Mouse (Mus musculus) embryonic facial prominence, embryonic 15.5 days (tissue): ENCODE results near the gene Hirip3. TPM values are rescaled to one million over a fixed set of nuclear protein-coding genes. Genes with fewer than 3 reads are reported as not detected.

Source experiments
- ATAC-seq: fragments of 200-750 bp; cut with Nextera tagmentation; 2 replicates; pipeline ENCODE4 v1.8.0; 2017; ENCODE audit warnings: low read depth, moderate TSS enrichment; ENCODE audit not compliant: insufficient number of reproducible peaks, low FRiP score, low TSS enrichment
- H3K27ac ChIP-seq: fragments of 300-500 bp; sonication (generic); replicated peaks from 2 replicates; pipeline ENCODE4 v1.5.1; 2015; ENCODE audit warnings: mild to moderate bottlenecking, inconsistent platforms
- H3K27me3 ChIP-seq: fragments of 300-500 bp; sonication (generic); 2 replicates; pipeline ENCODE4 v1.6.1; 2015; ENCODE audit warnings: inconsistent platforms
- H3K36me3 ChIP-seq: fragments of 300-500 bp; sonication (generic); 2 replicates; pipeline ENCODE4 v1.6.1; 2015; ENCODE audit warnings: mild to moderate bottlenecking, inconsistent platforms
- H3K4me1 ChIP-seq: fragments of 300-500 bp; sonication (generic); 2 replicates; pipeline ENCODE4 v1.6.1; 2015; ENCODE audit warnings: inconsistent platforms
- H3K4me2 ChIP-seq: fragments of 300-500 bp; sonication (generic); replicated peaks from 2 replicates; pipeline ENCODE4 v1.6.1; 2015; ENCODE audit warnings: mild to moderate bottlenecking, inconsistent platforms
- H3K4me3 ChIP-seq: fragments of 300-500 bp; sonication (generic); replicated peaks from 2 replicates; pipeline ENCODE4 v1.5.1; 2015; ENCODE audit warnings: mild to moderate bottlenecking, inconsistent platforms
- H3K9ac ChIP-seq: fragments of 300-500 bp; sonication (generic); 2 replicates; pipeline ENCODE4 v1.6.1; 2015; ENCODE audit warnings: inconsistent platforms
- H3K9me3 ChIP-seq: fragments of 300-500 bp; sonication (generic); replicated peaks from 2 replicates; pipeline ENCODE4 v1.6.1; 2016; ENCODE audit warnings: inconsistent platforms
- WGBS: fragments of 180-500 bp; shearing (Covaris S2); methylation state at CpG from one replicate; pipeline ENCODE4 v1.1.7; 2015; 5-methylcytosine and 5-hydroxymethylcytosine counted together
- polyA plus RNA-seq: library from polyadenylated mRNA; unstranded; fragments of >200 nt; fragmentation: Nextera tagmentation; extraction: Ambion mirVana; gene quantifications from 2 replicates; pipeline ENCODE4 v1.2.1, GENCODE M21; 2015

The Hirip3 gene
- polyA plus RNA-seq: 26.8 and 33.3 TPM in 2 replicates

GRCm38 (mm10) chr7:126861429-126862130 is at the start of gene Hirip3:
Hirip3 (plus strand) TSS chr7:126861972.
- Histone ChIP-seq H3K27me3 (no peaks in the 10 kb centered on the region), H3K4me3 (peak within 1 kb of the TSS; percentile 76), H3K36me3 (peaks cover 57% of the 10 kb centered on the region), H3K4me2 (peak within 1 kb of the TSS; percentile 89), H3K9me3 (no peaks in the 10 kb centered on the region), H3K27ac (peak within 1 kb of the TSS; percentile 85), H3K4me1 (peaks cover 34% of the 10 kb centered on the region), H3K9ac (peak within 1 kb of the TSS; percentile 62)
- ATAC-seq: peak; percentile 91
- 1% methylated on average over 42 of the region's 42 CpGs for whole genome bisulfite sequencing

- H3K27ac ChIP-seq: no peak overlapping the region
- H3K27me3 ChIP-seq: no peaks in the 10 kb centered on the region
- no peak overlapping the region for H3K9ac ChIP-seq
- no peak for ATAC-seq
- WGBS: 71% methylated on average over 8 of the region's 8 CpGs
- H3K4me3 ChIP-seq: no peak overlapping the region
- H3K4me1 ChIP-seq: no peaks in the 10 kb centered on the region
- no peaks in the 10 kb centered on the region for H3K36me3 ChIP-seq
- no peak overlapping the region for H3K4me2 ChIP-seq
- H3K9me3 ChIP-seq: no peaks in the 10 kb centered on the region
These were observed 46.0 kb upstream of the Hirip3 start for GRCm38 (mm10) chr7:126815726-126816222.

GRCm38 (mm10) chr7:126816494-126816893 is 45.3 kb upstream of the Hirip3 start:
- Histone ChIP-seq H3K27ac (no peak overlapping the region), H3K36me3 (no peaks in the 10 kb centered on the region), H3K27me3 (no peaks in the 10 kb centered on the region), H3K9me3 (no peaks in the 10 kb centered on the region), H3K4me1 (no peaks in the 10 kb centered on the region), H3K4me3 (no peak overlapping the region), H3K4me2 (no peak overlapping the region), H3K9ac (no peak overlapping the region)
- no peak for ATAC-seq
- 81% methylated on average over 8 of the region's 8 CpGs for WGBS

GRCm38 (mm10) chr7:126817595-126817994 is 44.2 kb upstream of the Hirip3 start:
- no peak overlapping the region for H3K4me3 ChIP-seq
- 83% methylated on average over 7 of the region's 7 CpGs for WGBS
- no peaks in the 10 kb centered on the region for H3K36me3 ChIP-seq
- no peaks in the 10 kb centered on the region for H3K9me3 ChIP-seq
- no peak overlapping the region for H3K4me2 ChIP-seq
- no peak overlapping the region for H3K27ac ChIP-seq
- peaks cover 3% of the 10 kb centered on the region for H3K4me1 ChIP-seq
- H3K9ac ChIP-seq: no peak overlapping the region
- peaks cover 8% of the 10 kb centered on the region for H3K27me3 ChIP-seq
- ATAC-seq: no peak

GRCm38 (mm10) chr7:126818818-126819217 is 43.0 kb upstream of the Hirip3 start:
- Histone ChIP-seq H3K9ac (no peak overlapping the region), H3K4me1 (peaks cover 13% of the 10 kb centered on the region), H3K27ac (no peak overlapping the region), H3K4me2 (no peak overlapping the region), H3K4me3 (no peak overlapping the region), H3K9me3 (no peaks in the 10 kb centered on the region), H3K36me3 (no peaks in the 10 kb centered on the region), H3K27me3 (peaks cover 18% of the 10 kb centered on the region)
- WGBS: 25% methylated on average over 1 of the region's 1 CpGs
- ATAC-seq: no peak

- no peak overlapping the region for H3K27ac ChIP-seq
- no peaks in the 10 kb centered on the region for H3K36me3 ChIP-seq
- WGBS: 24% methylated on average over 7 of the region's 7 CpGs
- H3K4me1 ChIP-seq: peaks cover 13% of the 10 kb centered on the region
- ATAC-seq: 0 out of 2 replicates have a peak, but pooled peaks have one; percentile 25
- H3K4me2 ChIP-seq: no peak overlapping the region
- H3K9me3 ChIP-seq: no peaks in the 10 kb centered on the region
- H3K9ac ChIP-seq: no peak overlapping the region
- H3K27me3 ChIP-seq: peaks cover 40% of the 10 kb centered on the region
- H3K4me3 ChIP-seq: no peak overlapping the region
These were observed 39.8 kb upstream of the Hirip3 start for GRCm38 (mm10) chr7:126821835-126822511.

GRCm38 (mm10) chr7:126822741-126823140 is 39.0 kb upstream of the Hirip3 start:
- ATAC-seq: no peak
- H3K4me1 ChIP-seq: peaks cover 13% of the 10 kb centered on the region
- WGBS: 16% methylated on average over 9 of the region's 9 CpGs
- no peak overlapping the region for H3K27ac ChIP-seq
- no peak overlapping the region for H3K4me3 ChIP-seq
- peak overlapping the region; percentile 47; the same call in 1 of the 2 replicates for H3K4me2 ChIP-seq
- no peaks in the 10 kb centered on the region for H3K9me3 ChIP-seq
- peaks cover 40% of the 10 kb centered on the region for H3K27me3 ChIP-seq
- H3K36me3 ChIP-seq: no peaks in the 10 kb centered on the region
- H3K9ac ChIP-seq: no peak overlapping the region

GRCm38 (mm10) chr7:126823202-126823711 is 38.5 kb upstream of the Hirip3 start:
- 0 out of 2 replicates have a peak, but pooled peaks have one; percentile 6 for ATAC-seq
- peaks cover 13% of the 10 kb centered on the region for H3K4me1 ChIP-seq
- peak overlapping the region; percentile 47 for H3K4me2 ChIP-seq
- peak overlapping the region; percentile 32 for H3K4me3 ChIP-seq
- no peak overlapping the region for H3K27ac ChIP-seq
- H3K9ac ChIP-seq: no peak overlapping the region
- no peaks in the 10 kb centered on the region for H3K36me3 ChIP-seq
- H3K27me3 ChIP-seq: peaks cover 40% of the 10 kb centered on the region
- H3K9me3 ChIP-seq: no peaks in the 10 kb centered on the region
- 1% methylated on average over 17 of the region's 19 CpGs for WGBS

- Histone ChIP-seq H3K4me3 (no peak overlapping the region), H3K27ac (no peak overlapping the region), H3K9me3 (no peaks in the 10 kb centered on the region), H3K36me3 (no peaks in the 10 kb centered on the region), H3K4me2 (no peak overlapping the region), H3K27me3 (peaks cover 40% of the 10 kb centered on the region), H3K4me1 (peaks cover 13% of the 10 kb centered on the region), H3K9ac (no peak overlapping the region)
- WGBS: 13% methylated on average over 10 of the region's 10 CpGs
- ATAC-seq: no peak
These were observed 37.8 kb upstream of the Hirip3 start for GRCm38 (mm10) chr7:126823940-126824339.

- no peak overlapping the region for H3K4me3 ChIP-seq
- ATAC-seq: no peak
- no peak overlapping the region for H3K9ac ChIP-seq
- no peak overlapping the region for H3K27ac ChIP-seq
- no peaks in the 10 kb centered on the region for H3K36me3 ChIP-seq
- H3K4me2 ChIP-seq: no peak overlapping the region
- H3K27me3 ChIP-seq: peaks cover 44% of the 10 kb centered on the region
- 16% methylated on average over 8 of the region's 8 CpGs for WGBS
- peaks cover 13% of the 10 kb centered on the region for H3K4me1 ChIP-seq
- no peaks in the 10 kb centered on the region for H3K9me3 ChIP-seq
These were observed 36.4 kb upstream of the Hirip3 start for GRCm38 (mm10) chr7:126825403-126825802.

- no peak for ATAC-seq
- Histone ChIP-seq H3K4me2 (no peak overlapping the region), H3K36me3 (no peaks in the 10 kb centered on the region), H3K27ac (no peak overlapping the region), H3K9ac (no peak overlapping the region), H3K27me3 (peaks cover 44% of the 10 kb centered on the region), H3K9me3 (no peaks in the 10 kb centered on the region), H3K4me3 (no peak overlapping the region), H3K4me1 (peaks cover 13% of the 10 kb centered on the region)
- WGBS: 72% methylated on average over 5 of the region's 5 CpGs
These were observed 35.8 kb upstream of the Hirip3 start for GRCm38 (mm10) chr7:126825952-126826351.
